Mouse (Mus musculus) limb, embryonic 12.5 days (tissue): ENCODE measurements around the gene Rai1. TPM values are rescaled to one million over a fixed set of nuclear protein-coding genes. Genes with fewer than 3 reads are reported as not detected.

ENCODE experiments used
- ATAC-seq: fragments of 200-750 bp; cut with Nextera tagmentation; 2 replicates; pipeline ENCODE4 v1.8.0; 2017; ENCODE audit warnings: low read depth, moderate TSS enrichment; ENCODE audit not compliant: insufficient number of reproducible peaks, insufficient read depth, low FRiP score, low TSS enrichment
- H3K27ac ChIP-seq: fragments of 300-500 bp; sonication (generic); 2 replicates; pipeline ENCODE4 v1.5.1; 2016; ENCODE audit warnings: mild to moderate bottlenecking, moderate library complexity
- H3K27me3 ChIP-seq: fragments of 300-500 bp; sonication (generic); 2 replicates; pipeline ENCODE4 v1.6.1; 2016; ENCODE audit warnings: mild to moderate bottlenecking, moderate library complexity
- H3K36me3 ChIP-seq: fragments of 300-500 bp; sonication (generic); 2 replicates; pipeline ENCODE4 v1.6.1; 2016; ENCODE audit warnings: mild to moderate bottlenecking, moderate library complexity
- H3K4me1 ChIP-seq: fragments of 300-500 bp; sonication (generic); replicated peaks from 2 replicates; pipeline ENCODE4 v1.6.1; 2016
- H3K4me2 ChIP-seq: fragments of 300-500 bp; sonication (generic); 2 replicates; pipeline ENCODE4 v1.6.1; 2016; ENCODE audit warnings: mild to moderate bottlenecking, moderate library complexity
- H3K4me3 ChIP-seq: fragments of 300-500 bp; sonication (generic); replicated peaks from 2 replicates; pipeline ENCODE4 v1.5.1; 2016; ENCODE audit warnings: mild to moderate bottlenecking
- H3K9ac ChIP-seq: fragments of 300-500 bp; sonication (generic); replicated peaks from 2 replicates; pipeline ENCODE4 v1.6.1; 2016; ENCODE audit warnings: mild to moderate bottlenecking, moderate library complexity
- H3K9me3 ChIP-seq: fragments of 300-500 bp; sonication (generic); 2 replicates; pipeline ENCODE4 v1.6.1; 2016; ENCODE audit warnings: mild to moderate bottlenecking, moderate library complexity
- WGBS: fragments of 180-500 bp; shearing (Covaris S2); methylation state at CpG from one replicate; pipeline ENCODE4 v1.1.7; 2016; 5-methylcytosine and 5-hydroxymethylcytosine counted together
- polyA plus RNA-seq: library from polyadenylated mRNA; unstranded; fragments of >200 nt; fragmentation: Nextera tagmentation; extraction: Ambion mirVana; gene quantifications from 2 replicates; pipeline ENCODE4 v1.2.1, GENCODE M21; 2016

Gene Rai1
- polyA plus RNA-seq, 1 experiment from 2014 or later, result 36.2 TPM

- WGBS, result 77% methylated on average over 12 of the region's 12 CpGs
- Histone ChIP-seq H3K4me2 (peak overlapping the region; percentile 8; the same call in 1 of the 2 replicates), H3K27ac (peak overlapping the region; percentile 60; the same call in 1 of the 2 replicates), H3K9ac (0 out of 2 replicates have a peak overlapping the region, but pooled peaks have one; percentile 31), H3K36me3 (peaks cover 43% of the 10 kb centered on the region), H3K27me3 (no peaks in the 10 kb centered on the region), H3K9me3 (no peaks in the 10 kb centered on the region), H3K4me1 (peaks cover 83% of the 10 kb centered on the region), H3K4me3 (no peak overlapping the region)
- no peak for ATAC-seq
These were observed 77.4 kb downstream of the Rai1 start for GRCm38 (mm10) chr11:60182116-60182670.

GRCm38 (mm10) chr11:60182741-60183140 is 77.9 kb downstream of the Rai1 start:
- H3K27me3 ChIP-seq, result no peaks in the 10 kb centered on the region
- no peak overlapping the region for H3K9ac ChIP-seq
- H3K4me3 ChIP-seq, result no peak overlapping the region
- peaks cover 78% of the 10 kb centered on the region for H3K4me1 ChIP-seq
- 46% methylated on average over 2 of the region's 2 CpGs for WGBS
- peaks cover 49% of the 10 kb centered on the region for H3K36me3 ChIP-seq
- H3K27ac ChIP-seq, result peak overlapping the region; percentile 60
- no peaks in the 10 kb centered on the region for H3K9me3 ChIP-seq
- ATAC-seq, result no peak
- H3K4me2 ChIP-seq, result no peak overlapping the region

DNA sequence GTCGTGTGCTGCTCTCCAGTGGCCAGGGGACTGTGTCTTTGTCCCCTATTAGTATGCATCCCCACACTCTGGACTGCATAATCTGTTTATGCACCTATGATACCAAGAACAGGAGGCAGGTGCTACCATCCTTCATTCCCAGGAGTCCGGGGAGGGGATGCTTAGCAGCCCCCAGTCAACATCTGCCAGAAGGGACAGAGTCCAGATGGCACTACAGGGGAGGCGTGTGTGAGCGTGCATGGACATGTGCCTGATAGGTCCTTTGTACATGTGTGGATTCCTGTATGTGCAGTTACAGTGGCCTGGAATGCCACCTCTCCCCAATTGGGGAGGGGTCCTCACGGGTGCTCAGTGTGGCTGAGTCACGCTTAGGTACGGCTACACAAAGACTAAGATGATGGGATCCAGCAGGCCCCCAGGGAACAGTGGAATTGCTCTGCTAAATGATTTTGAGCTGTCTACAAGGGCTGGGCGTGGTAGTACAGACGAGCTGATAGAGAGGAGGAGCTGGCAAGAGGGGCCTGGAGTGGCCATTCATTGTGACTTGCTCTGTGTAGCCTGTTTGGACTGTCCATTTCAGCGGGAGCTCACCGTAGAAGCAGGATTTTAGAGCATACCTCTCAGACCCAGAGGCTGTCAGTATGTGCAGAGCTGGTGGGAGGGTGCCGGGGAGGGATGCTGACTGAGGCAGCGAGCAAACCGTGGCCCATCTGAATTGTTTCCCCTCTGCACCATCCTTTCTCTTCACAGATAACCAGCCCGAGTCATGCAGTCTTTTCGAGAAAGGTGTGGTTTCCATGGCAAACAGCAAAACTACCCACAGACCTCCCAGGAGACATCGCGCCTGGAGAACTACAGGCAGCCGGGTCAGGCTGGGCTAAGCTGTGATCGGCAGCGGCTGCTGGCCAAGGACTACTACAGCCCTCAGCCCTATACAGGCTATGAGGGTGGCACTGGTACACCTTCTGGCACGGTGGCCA is 79.8 kb downstream of the Rai1 start:
- WGBS, result 59% methylated on average over 22 of the region's 22 CpGs
- H3K4me1 ChIP-seq, result peaks cover 61% of the 10 kb centered on the region
- no peaks in the 10 kb centered on the region for H3K27me3 ChIP-seq
- no peak overlapping the region for H3K4me2 ChIP-seq
- H3K36me3 ChIP-seq, result peaks cover 64% of the 10 kb centered on the region
- ATAC-seq, result no peak
- H3K27ac ChIP-seq, result peak overlapping the region; percentile 62
- no peak overlapping the region for H3K4me3 ChIP-seq
- no peak overlapping the region for H3K9ac ChIP-seq
- H3K9me3 ChIP-seq, result no peaks in the 10 kb centered on the region

DNA sequence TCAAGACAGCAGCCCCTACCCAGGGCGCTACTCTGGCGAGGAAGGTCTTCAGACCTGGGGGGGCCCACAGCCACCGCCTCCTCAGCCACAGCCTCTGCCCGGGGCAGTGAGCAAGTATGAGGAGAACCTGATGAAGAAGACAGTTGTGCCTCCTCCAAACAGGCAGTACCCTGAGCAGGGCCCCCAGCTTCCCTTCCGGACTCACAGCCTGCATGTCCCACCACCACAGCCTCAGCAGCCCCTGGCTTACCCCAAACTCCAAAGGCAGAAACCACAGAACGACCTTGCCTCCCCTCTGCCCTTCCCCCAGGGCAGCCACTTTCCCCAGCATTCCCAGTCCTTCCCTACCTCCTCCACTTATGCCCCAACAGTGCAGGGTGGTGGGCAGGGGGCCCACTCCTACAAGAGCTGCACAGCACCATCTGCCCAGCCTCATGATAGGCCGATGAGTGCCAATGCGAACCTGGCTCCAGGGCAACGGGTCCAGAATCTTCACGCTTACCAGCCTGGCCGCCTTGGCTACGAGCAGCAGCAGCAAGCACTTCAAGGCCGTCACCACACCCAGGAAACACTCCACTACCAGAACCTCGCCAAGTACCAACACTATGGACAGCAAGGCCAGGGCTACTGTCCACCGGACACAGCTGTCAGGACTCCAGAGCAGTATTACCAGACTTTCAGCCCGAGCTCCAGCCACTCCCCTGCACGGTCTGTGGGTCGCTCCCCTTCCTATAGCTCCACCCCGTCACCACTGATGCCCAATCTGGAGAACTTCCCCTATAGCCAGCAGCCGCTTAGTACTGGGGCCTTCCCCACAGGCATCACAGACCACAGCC is 80.8 kb downstream of the Rai1 start:
- H3K27ac ChIP-seq, result peak overlapping the region; percentile 62; the same call in 1 of the 2 replicates
- 82% methylated on average over 20 of the region's 20 CpGs for WGBS

GRCm38 (mm10) chr11:60187070-60187469 is 82.3 kb downstream of the Rai1 start:
- no peaks in the 10 kb centered on the region for H3K27me3 ChIP-seq
- H3K9me3 ChIP-seq, result no peaks in the 10 kb centered on the region
- H3K36me3 ChIP-seq, result peaks cover 80% of the 10 kb centered on the region
- H3K4me1 ChIP-seq, result peaks cover 36% of the 10 kb centered on the region
- WGBS, result 90% methylated on average over 11 of the region's 11 CpGs
- no peak overlapping the region for H3K9ac ChIP-seq
- no peak overlapping the region for H3K4me3 ChIP-seq
- ATAC-seq, result no peak
- H3K4me2 ChIP-seq, result no peak overlapping the region
- H3K27ac ChIP-seq, result no peak overlapping the region

More for the DNA sequence above, 80.8 kb downstream of the Rai1 start:
- Histone ChIP-seq H3K9ac (no peak overlapping the region), H3K27me3 (no peaks in the 10 kb centered on the region), H3K9me3 (no peaks in the 10 kb centered on the region), H3K4me2 (no peak overlapping the region), H3K36me3 (peaks cover 65% of the 10 kb centered on the region), H3K4me1 (peaks cover 51% of the 10 kb centered on the region), H3K4me3 (no peak overlapping the region)
- no peak for ATAC-seq

GRCm38 (mm10) chr11:60188275-60188853 is 83.6 kb downstream of the Rai1 start:
- no peak for ATAC-seq
- H3K4me3 ChIP-seq, result no peak overlapping the region
- no peaks in the 10 kb centered on the region for H3K9me3 ChIP-seq
- H3K9ac ChIP-seq, result no peak overlapping the region
- H3K4me1 ChIP-seq, result peaks cover 23% of the 10 kb centered on the region
- peaks cover 93% of the 10 kb centered on the region for H3K36me3 ChIP-seq
- H3K27ac ChIP-seq, result no peak overlapping the region
- no peaks in the 10 kb centered on the region for H3K27me3 ChIP-seq
- WGBS, result 91% methylated on average over 25 of the region's 25 CpGs
- no peak overlapping the region for H3K4me2 ChIP-seq

GRCm38 (mm10) chr11:60189501-60190040 is 84.8 kb downstream of the Rai1 start:
- 0 out of 2 replicates have a peak overlapping the region, but pooled peaks have one; percentile 25 for H3K27ac ChIP-seq
- no peak for ATAC-seq
- H3K36me3 ChIP-seq, result peaks cover 100% of the 10 kb centered on the region
- peaks cover 11% of the 10 kb centered on the region for H3K4me1 ChIP-seq
- whole genome bisulfite sequencing, result 86% methylated on average over 21 of the region's 21 CpGs
- H3K9ac ChIP-seq, result no peak overlapping the region
- peaks cover 8% of the 10 kb centered on the region for H3K9me3 ChIP-seq
- no peak overlapping the region for H3K4me3 ChIP-seq
- no peak overlapping the region for H3K4me2 ChIP-seq
- H3K27me3 ChIP-seq, result no peaks in the 10 kb centered on the region

- WGBS, result 93% methylated on average over 17 of the region's 17 CpGs
- Histone ChIP-seq H3K27me3 (no peaks in the 10 kb centered on the region), H3K4me1 (peaks cover 6% of the 10 kb centered on the region), H3K4me3 (no peak overlapping the region), H3K9ac (no peak overlapping the region), H3K36me3 (peaks cover 100% of the 10 kb centered on the region), H3K27ac (no peak overlapping the region), H3K4me2 (no peak overlapping the region), H3K9me3 (peaks cover 13% of the 10 kb centered on the region)
- no peak for ATAC-seq
These were observed 85.3 kb downstream of the Rai1 start for GRCm38 (mm10) chr11:60190055-60190641.

DNA sequence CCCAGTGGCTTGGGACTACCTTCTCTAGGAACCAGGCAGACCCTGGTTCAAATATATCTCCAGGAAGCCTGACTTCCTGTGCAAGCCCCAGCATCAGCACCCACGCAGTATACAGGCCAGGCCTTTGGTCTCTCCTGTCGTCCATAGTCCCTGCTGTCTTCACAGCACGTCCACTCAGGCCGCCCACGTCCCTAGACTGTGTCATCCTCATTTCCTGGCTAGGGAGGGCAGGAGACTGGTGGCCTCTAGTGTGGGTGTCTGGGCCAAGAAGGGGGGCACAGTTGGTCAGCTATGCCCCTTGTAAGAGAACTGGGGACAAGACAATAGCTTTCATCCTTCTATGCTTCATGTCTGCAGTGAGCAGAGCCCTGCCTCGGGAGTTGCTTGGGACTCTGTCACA is 87.7 kb downstream of the Rai1 start:
- peaks cover 13% of the 10 kb centered on the region for H3K9me3 ChIP-seq
- WGBS, result 84% methylated on average over 6 of the region's 6 CpGs
- H3K36me3 ChIP-seq, result peaks cover 98% of the 10 kb centered on the region
- no peak overlapping the region for H3K4me2 ChIP-seq
- H3K4me3 ChIP-seq, result no peak overlapping the region
- H3K9ac ChIP-seq, result no peak overlapping the region
- H3K27ac ChIP-seq, result no peak overlapping the region
- H3K27me3 ChIP-seq, result no peaks in the 10 kb centered on the region
- no peaks in the 10 kb centered on the region for H3K4me1 ChIP-seq
- no peak for ATAC-seq

GRCm38 (mm10) chr11:60193556-60193955 is 88.7 kb downstream of the Rai1 start:
- H3K9me3 ChIP-seq, result peaks cover 13% of the 10 kb centered on the region
- WGBS, result 65% methylated on average over 4 of the region's 4 CpGs
- H3K9ac ChIP-seq, result no peak overlapping the region
- no peak for ATAC-seq
- H3K4me1 ChIP-seq, result no peaks in the 10 kb centered on the region
- H3K27me3 ChIP-seq, result no peaks in the 10 kb centered on the region
- H3K4me2 ChIP-seq, result no peak overlapping the region
- no peak overlapping the region for H3K4me3 ChIP-seq
- no peak overlapping the region for H3K27ac ChIP-seq
- H3K36me3 ChIP-seq, result peaks cover 98% of the 10 kb centered on the region
